Mouse (Mus musculus) heart, embryonic 14.5 days (tissue): ENCODE results near the gene Ccnf. TPM values are rescaled to one million over a fixed set of nuclear protein-coding genes. Genes with fewer than 3 reads are reported as not detected.

Experiments
- ATAC-seq: fragments of 200-750 bp; cut with Nextera tagmentation; 2 replicates; pipeline ENCODE4 v1.8.0; 2017; ENCODE audit warnings: low read depth, moderate TSS enrichment; ENCODE audit not compliant: insufficient number of reproducible peaks, insufficient read depth, low FRiP score
- H3K27ac ChIP-seq, 2 experiments: fragments of 200-500 bp in 1 of 2; fragments of 300-500 bp in 1 of 2; sonication (generic) in 1 of 2; replicated peaks in 1 of 2; 2 replicates each; pipeline ENCODE4 v1.5.1; 2012 to 2014; ENCODE audit warnings: low read depth in 2 of 2, low read length in 2 of 2, control low read depth in 1 of 2, mild to moderate bottlenecking in 1 of 2, mixed read lengths in 1 of 2; ENCODE audit not compliant: control insufficient read depth in 1 of 2, insufficient read depth in 1 of 2
- H3K27me3 ChIP-seq: fragments of 300-500 bp; sonication (generic); 2 replicates; pipeline ENCODE4 v1.6.1; 2014; ENCODE audit warnings: mild to moderate bottlenecking, low read length, control low read depth; ENCODE audit not compliant: control insufficient read depth, insufficient read depth
- H3K36me3 ChIP-seq: fragments of 300-500 bp; sonication (generic); 2 replicates; pipeline ENCODE4 v1.6.1; 2014; ENCODE audit warnings: mild to moderate bottlenecking, control low read depth, low read length, mixed read lengths; ENCODE audit not compliant: control insufficient read depth, insufficient read depth
- H3K4me1 ChIP-seq, 2 experiments: fragments of 200-500 bp in 1 of 2; fragments of 300-500 bp in 1 of 2; sonication (generic) in 1 of 2; 2 replicates each; pipeline ENCODE4 v1.6.1; 2012 to 2014; ENCODE audit warnings: low read length in 2 of 2, control low read depth in 1 of 2, mixed read lengths in 1 of 2; ENCODE audit not compliant: control insufficient read depth in 2 of 2, insufficient read depth in 2 of 2
- H3K4me2 ChIP-seq: fragments of 300-500 bp; sonication (generic); 2 replicates; pipeline ENCODE4 v1.6.1; 2014; ENCODE audit warnings: mild to moderate bottlenecking, low read length
- H3K4me3 ChIP-seq, 2 experiments: fragments of 200-500 bp in 1 of 2; fragments of 300-500 bp in 1 of 2; sonication (generic) in 1 of 2; 2 replicates each; pipeline ENCODE4 v1.5.1; 2012 to 2014; ENCODE audit warnings: low read length in 2 of 2, mild to moderate bottlenecking in 2 of 2, control low read depth in 1 of 2, low read depth in 1 of 2, moderate library complexity in 1 of 2; ENCODE audit not compliant: control insufficient read depth in 1 of 2, insufficient read depth in 1 of 2
- H3K9ac ChIP-seq: fragments of 300-500 bp; sonication (generic); 2 replicates; pipeline ENCODE4 v1.6.1; 2014; ENCODE audit warnings: mild to moderate bottlenecking, low read length
- H3K9me3 ChIP-seq: fragments of 300-500 bp; sonication (generic); 2 replicates; pipeline ENCODE4 v1.6.1; 2016; ENCODE audit warnings: low read length, control low read depth; ENCODE audit not compliant: control insufficient read depth
- WGBS: fragments of 180-500 bp; shearing (Covaris S2); extraction: QIAGEN DNeasy Blood & Tissue Kit; methylation state at CpG from one replicate; pipeline ENCODE4 v1.1.7; 2014; 5-methylcytosine and 5-hydroxymethylcytosine counted together
- polyA plus RNA-seq: library from polyadenylated mRNA; unstranded; fragments of >200 nt; fragmentation: Nextera tagmentation; extraction: Ambion mirVana; gene quantifications from 2 replicates; pipeline ENCODE4 v1.2.1, GENCODE M21; 2014

Gene Ccnf
- polyA plus RNA-seq, 1 experiment from 2014 or later: 29.1 TPM

- no peaks in the 10 kb centered on the region for H3K36me3 ChIP-seq
- H3K4me3 ChIP-seq: no peak overlapping the region
- 33% methylated on average over 4 of the region's 4 CpGs for WGBS
- H3K27me3 ChIP-seq: no peaks in the 10 kb centered on the region
- no peak overlapping the region for H3K27ac ChIP-seq
- no peak overlapping the region for H3K4me2 ChIP-seq
- H3K4me1 ChIP-seq: peaks cover 31 to 54% of the 10 kb centered on the region in 2 experiments
- H3K9ac ChIP-seq: no peak overlapping the region
- no peaks in the 10 kb centered on the region for H3K9me3 ChIP-seq
- ATAC-seq: no peak
Measured at GRCm38 (mm10) chr17:24199741-24200140, 51.5 kb downstream of the Ccnf start.

GRCm38 (mm10) chr17:24199252-24199651 lies 52.0 kb downstream of the Ccnf start:
- H3K4me1 ChIP-seq: peaks cover 30 to 49% of the 10 kb centered on the region in 2 experiments
- H3K4me2 ChIP-seq: no peak overlapping the region
- ATAC-seq: no peak
- no peaks in the 10 kb centered on the region for H3K9me3 ChIP-seq
- no peak overlapping the region for H3K9ac ChIP-seq
- no peaks in the 10 kb centered on the region for H3K27me3 ChIP-seq
- 80% methylated on average over 4 of the region's 4 CpGs for WGBS
- no peaks in the 10 kb centered on the region for H3K36me3 ChIP-seq
- no peak overlapping the region for H3K27ac ChIP-seq
- no peak overlapping the region for H3K4me3 ChIP-seq

GRCm38 (mm10) chr17:24197032-24197824 lies 54.1 kb downstream of the Ccnf start:
- H3K4me2 ChIP-seq: 0 out of 2 replicates have a peak overlapping the region, but pooled peaks have one; percentile 2
- no peak for ATAC-seq
- no peaks in the 10 kb centered on the region for H3K36me3 ChIP-seq

GRCm38 (mm10) chr17:24195349-24195748 lies 55.9 kb downstream of the Ccnf start:
- H3K4me3 ChIP-seq: no peak overlapping the region
- H3K9ac ChIP-seq: no peak overlapping the region
- H3K36me3 ChIP-seq: no peaks in the 10 kb centered on the region
- H3K4me2 ChIP-seq: no peak overlapping the region
- H3K27ac ChIP-seq: no peak overlapping the region
- 81% methylated on average over 2 of the region's 2 CpGs for WGBS
- H3K27me3 ChIP-seq: no peaks in the 10 kb centered on the region
- H3K9me3 ChIP-seq: no peaks in the 10 kb centered on the region
- peaks cover 41 to 55% of the 10 kb centered on the region in 2 experiments for H3K4me1 ChIP-seq
- no peak for ATAC-seq

More at GRCm38 (mm10) chr17:24197032-24197824, 54.1 kb downstream of the Ccnf start:
- Histone ChIP-seq H3K4me1 (peaks cover 37 to 46% of the 10 kb centered on the region in 2 experiments), H3K9me3 (no peaks in the 10 kb centered on the region), H3K27ac (no peak overlapping the region), H3K9ac (no peak overlapping the region), H3K27me3 (no peaks in the 10 kb centered on the region), H3K4me3 (no peak overlapping the region)
- WGBS: 32% methylated on average over 15 of the region's 15 CpGs

GRCm38 (mm10) chr17:24193769-24194168 lies 57.5 kb downstream of the Ccnf start:
- WGBS: 51% methylated on average over 5 of the region's 5 CpGs
- H3K27me3 ChIP-seq: no peaks in the 10 kb centered on the region
- no peak for ATAC-seq
- H3K27ac ChIP-seq: no peak overlapping the region
- no peaks in the 10 kb centered on the region for H3K36me3 ChIP-seq
- H3K9me3 ChIP-seq: no peaks in the 10 kb centered on the region
- H3K4me3 ChIP-seq: no peak overlapping the region
- no peak overlapping the region for H3K9ac ChIP-seq
- H3K4me2 ChIP-seq: no peak overlapping the region
- H3K4me1 ChIP-seq: peaks cover 32 to 41% of the 10 kb centered on the region in 2 experiments

GRCm38 (mm10) chr17:24193268-24193667 lies 58.0 kb downstream of the Ccnf start:
- Histone ChIP-seq H3K36me3 (no peaks in the 10 kb centered on the region), H3K27me3 (no peaks in the 10 kb centered on the region), H3K9me3 (no peaks in the 10 kb centered on the region), H3K4me2 (no peak overlapping the region), H3K4me3 (no peak overlapping the region), H3K27ac (no peak overlapping the region), H3K9ac (no peak overlapping the region), H3K4me1 (peaks cover 32 to 41% of the 10 kb centered on the region in 2 experiments)
- 78% methylated on average over 8 of the region's 8 CpGs for WGBS
- ATAC-seq: no peak

- WGBS: 86% methylated on average over 8 of the region's 8 CpGs
- H3K4me1 ChIP-seq: peaks cover 32 to 41% of the 10 kb centered on the region in 2 experiments
Measured at GRCm38 (mm10) chr17:24192848-24193247, 58.4 kb downstream of the Ccnf start.

More at GRCm38 (mm10) chr17:24192848-24193247, 58.4 kb downstream of the Ccnf start:
- Histone ChIP-seq H3K27me3 (no peaks in the 10 kb centered on the region), H3K9me3 (no peaks in the 10 kb centered on the region), H3K27ac (no peak overlapping the region), H3K4me2 (no peak overlapping the region), H3K4me3 (no peak overlapping the region), H3K36me3 (no peaks in the 10 kb centered on the region), H3K9ac (peak overlapping the region; percentile 41; the same call in 1 of the 2 replicates)
- ATAC-seq: no peak
